Mouse (Mus musculus): ENCODE data around the gene Elmod3. TPM values are rescaled to one million over a fixed set of nuclear protein-coding genes. Genes with fewer than 3 reads are reported as not detected.

The Elmod3 gene
- polyA plus RNA-seq, 1 experiment from 2014 or later = 19.8 TPM

DNA sequence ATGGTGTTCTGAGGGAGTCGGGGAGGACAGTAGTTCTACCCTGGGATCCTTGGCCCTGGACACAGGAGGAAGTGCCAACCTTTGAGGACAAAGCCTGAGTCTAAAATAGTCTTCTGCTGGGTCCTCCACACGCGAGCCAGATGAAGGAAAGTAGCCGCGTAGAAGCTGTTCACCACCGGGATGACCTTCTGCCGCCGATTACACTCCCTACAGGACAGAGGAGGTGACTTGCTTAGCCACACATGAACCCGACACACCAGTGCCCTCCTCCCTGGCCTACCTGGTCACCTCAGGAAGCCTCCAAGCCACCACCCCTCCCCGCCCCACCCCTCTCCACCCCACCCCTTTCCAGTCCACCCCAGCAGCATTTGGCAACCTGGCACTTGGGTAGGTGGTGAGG, 29.5 kb downstream of the Elmod3 start:
- H3K27ac ChIP-seq (replicated peaks; ENCODE audit: low read depth, low read length) = no peak overlapping the region
- WGBS = 95% methylated on average over 10 of the region's 10 CpGs
- H3K36me3 ChIP-seq (ENCODE audit: control insufficient read depth, insufficient read depth, low read length) = 0 out of 2 replicates have a peak, but pooled peaks cover 5% of the 10 kb centered on the region
- H3K4me2 ChIP-seq (ENCODE audit: low read length) = no peak overlapping the region
- no peak overlapping the region for H3K9ac ChIP-seq (replicated peaks; ENCODE audit: low read length)
- no peak overlapping the region for H3K4me3 ChIP-seq (replicated peaks; ENCODE audit: low read depth, low read length)
- ATAC-seq (ENCODE audit: low FRiP score, low TSS enrichment) (no peak), DNase-seq (no peak)
- no peaks in the 10 kb centered on the region for H3K27me3 ChIP-seq (ENCODE audit: control insufficient read depth, insufficient read depth, low read length)
- H3K4me1 ChIP-seq (ENCODE audit: control insufficient read depth, insufficient read depth, low read length) = no peaks in the 10 kb centered on the region
- H3K9me3 ChIP-seq (ENCODE audit: control insufficient read depth, low read length) = no peaks in the 10 kb centered on the region

DNA sequence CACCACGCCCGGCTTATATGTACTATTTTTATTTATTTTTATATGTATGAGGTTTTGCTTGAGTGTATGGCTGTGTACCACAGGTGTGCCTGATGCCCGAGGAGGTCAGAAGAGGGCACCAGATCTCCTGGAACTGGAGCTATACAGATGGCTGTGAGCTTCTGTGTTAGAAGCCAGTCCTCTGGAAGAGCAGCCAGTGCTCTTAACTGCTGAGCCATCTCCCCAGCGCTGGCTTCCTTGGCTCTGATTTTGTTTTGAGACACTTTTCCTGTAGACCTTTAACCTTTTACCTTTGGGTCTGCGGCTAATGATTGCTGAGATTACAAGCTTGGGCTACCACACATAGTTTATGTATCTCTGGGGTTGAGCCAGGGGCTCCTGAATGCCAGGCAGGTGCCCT, 30.7 kb downstream of the Elmod3 start:
- no peak overlapping the region for H3K9ac ChIP-seq (replicated peaks; ENCODE audit: low read length)
- ATAC-seq (ENCODE audit: low FRiP score, low TSS enrichment) (no peak), DNase-seq (no peak)
- 87% methylated on average over 5 of the region's 5 CpGs for WGBS
- H3K4me1 ChIP-seq (ENCODE audit: control insufficient read depth, insufficient read depth, low read length) = no peaks in the 10 kb centered on the region
- 0 out of 2 replicates have a peak, but pooled peaks cover 5% of the 10 kb centered on the region for H3K36me3 ChIP-seq (ENCODE audit: control insufficient read depth, insufficient read depth, low read length)
- H3K27ac ChIP-seq (replicated peaks; ENCODE audit: low read depth, low read length) = no peak overlapping the region
- no peaks in the 10 kb centered on the region for H3K9me3 ChIP-seq (ENCODE audit: control insufficient read depth, low read length)
- no peak overlapping the region for H3K4me2 ChIP-seq (ENCODE audit: low read length)
- no peak overlapping the region for H3K4me3 ChIP-seq (replicated peaks; ENCODE audit: low read depth, low read length)
- H3K27me3 ChIP-seq (ENCODE audit: control insufficient read depth, insufficient read depth, low read length) = no peaks in the 10 kb centered on the region

DNA sequence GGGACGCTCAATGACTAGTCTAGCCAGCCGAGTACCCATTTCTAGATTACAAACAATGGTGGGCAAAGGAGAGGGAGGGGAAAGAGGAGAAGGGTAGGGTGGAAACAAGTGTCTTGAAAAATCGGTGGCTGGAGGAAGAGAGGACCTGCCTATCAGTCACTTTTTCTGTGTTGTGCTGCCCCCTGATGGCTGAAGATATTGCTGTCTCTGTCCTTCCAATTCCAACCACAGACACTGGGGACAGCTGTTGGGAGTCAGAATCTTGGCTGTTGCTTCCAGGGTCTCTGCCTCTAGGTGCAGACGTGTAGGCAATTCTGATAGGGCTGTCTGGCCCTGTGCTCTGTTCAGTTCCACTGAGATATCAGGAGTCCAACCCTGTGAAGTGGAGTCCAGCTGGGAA, 32.2 kb downstream of the Elmod3 start:
- Histone ChIP-seq H3K4me2 (ENCODE audit: low read length) (0 out of 2 replicates have a peak overlapping the region, but pooled peaks have one; percentile 18), H3K27me3 (ENCODE audit: control insufficient read depth, insufficient read depth, low read length) (no peaks in the 10 kb centered on the region), H3K27ac (replicated peaks; ENCODE audit: low read depth, low read length) (no peak overlapping the region; the same call in 1 of the 2 replicates), H3K4me3 (replicated peaks; ENCODE audit: low read depth, low read length) (no peak overlapping the region), H3K4me1 (ENCODE audit: control insufficient read depth, insufficient read depth, low read length) (no peaks in the 10 kb centered on the region), H3K9ac (replicated peaks; ENCODE audit: low read length) (peak overlapping the region; percentile 13; the same call in 1 of the 2 replicates), H3K36me3 (ENCODE audit: control insufficient read depth, insufficient read depth, low read length) (0 out of 2 replicates have a peak, but pooled peaks cover 5% of the 10 kb centered on the region), H3K9me3 (ENCODE audit: control insufficient read depth, low read length) (no peaks in the 10 kb centered on the region)
- DNase-seq (peak; percentile 92), ATAC-seq (ENCODE audit: low FRiP score, low TSS enrichment) (peak; percentile 83)
- 1% methylated on average over 4 of the region's 4 CpGs for WGBS

DNA sequence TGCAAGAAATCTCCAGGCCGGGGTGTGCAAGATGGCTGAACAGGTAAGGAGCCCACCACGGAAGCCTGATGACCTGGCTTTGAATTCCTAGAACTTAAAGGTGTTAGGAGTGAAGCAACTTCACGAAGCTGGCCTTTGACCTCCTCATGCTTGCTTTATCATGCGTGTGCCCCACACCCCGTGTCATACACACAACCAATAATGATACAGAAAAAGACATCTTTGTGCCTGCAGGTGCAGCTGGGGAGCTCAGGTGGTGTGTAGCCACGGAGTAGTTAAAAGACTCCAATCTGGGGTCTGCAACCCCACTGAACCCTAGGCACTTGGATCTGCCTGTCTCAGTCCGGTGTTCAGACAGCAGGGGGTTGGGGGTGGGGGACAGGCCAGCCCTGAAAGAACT, 32.7 kb downstream of the Elmod3 start:
- ATAC-seq (ENCODE audit: low FRiP score, low TSS enrichment) (no peak), DNase-seq (no peak)
- WGBS = 71% methylated on average over 7 of the region's 7 CpGs
- Histone ChIP-seq H3K9me3 (ENCODE audit: control insufficient read depth, low read length) (no peaks in the 10 kb centered on the region), H3K4me3 (replicated peaks; ENCODE audit: low read depth, low read length) (no peak overlapping the region), H3K27me3 (ENCODE audit: control insufficient read depth, insufficient read depth, low read length) (no peaks in the 10 kb centered on the region), H3K9ac (replicated peaks; ENCODE audit: low read length) (peak overlapping the region; percentile 13; the same call in 1 of the 2 replicates), H3K27ac (replicated peaks; ENCODE audit: low read depth, low read length) (no peak overlapping the region; the same call in 1 of the 2 replicates), H3K36me3 (ENCODE audit: control insufficient read depth, insufficient read depth, low read length) (0 out of 2 replicates have a peak, but pooled peaks cover 5% of the 10 kb centered on the region), H3K4me2 (ENCODE audit: low read length) (0 out of 2 replicates have a peak overlapping the region, but pooled peaks have one; percentile 18), H3K4me1 (ENCODE audit: control insufficient read depth, insufficient read depth, low read length) (no peaks in the 10 kb centered on the region)

DNA sequence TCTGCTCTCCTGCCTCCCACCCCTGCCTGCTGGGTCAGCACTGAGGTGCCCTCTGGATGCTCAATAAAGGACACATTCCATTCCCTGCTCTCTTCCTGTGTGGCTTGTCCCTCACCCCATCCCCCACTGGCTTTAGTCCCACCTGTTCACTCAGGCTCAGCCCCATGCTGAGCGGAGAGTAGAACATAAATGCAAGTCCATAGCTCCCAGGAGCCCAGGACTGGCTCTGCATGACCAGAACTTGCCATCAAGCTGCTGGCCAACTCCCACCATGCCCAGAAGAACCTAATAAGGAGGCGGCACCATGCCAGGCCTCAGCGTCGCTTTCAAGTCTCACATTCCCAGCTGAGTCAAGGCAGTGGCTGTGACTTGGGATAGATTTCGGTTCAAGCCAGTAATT, 35.3 kb downstream of the Elmod3 start:
- Histone ChIP-seq H3K4me2 (ENCODE audit: low read length) (no peak overlapping the region), H3K9me3 (ENCODE audit: control insufficient read depth, low read length) (no peaks in the 10 kb centered on the region), H3K4me3 (replicated peaks; ENCODE audit: low read depth, low read length) (no peak overlapping the region), H3K27me3 (ENCODE audit: control insufficient read depth, insufficient read depth, low read length) (no peaks in the 10 kb centered on the region), H3K4me1 (ENCODE audit: control insufficient read depth, insufficient read depth, low read length) (no peaks in the 10 kb centered on the region), H3K27ac (replicated peaks; ENCODE audit: low read depth, low read length) (no peak overlapping the region), H3K36me3 (ENCODE audit: control insufficient read depth, insufficient read depth, low read length) (0 out of 2 replicates have a peak, but pooled peaks cover under 1% of the 10 kb centered on the region), H3K9ac (replicated peaks; ENCODE audit: low read length) (no peak overlapping the region)
- 70% methylated on average over 5 of the region's 5 CpGs for WGBS
- no peak for DNase-seq
- ATAC-seq (ENCODE audit: low FRiP score, low TSS enrichment) = no peak

DNA sequence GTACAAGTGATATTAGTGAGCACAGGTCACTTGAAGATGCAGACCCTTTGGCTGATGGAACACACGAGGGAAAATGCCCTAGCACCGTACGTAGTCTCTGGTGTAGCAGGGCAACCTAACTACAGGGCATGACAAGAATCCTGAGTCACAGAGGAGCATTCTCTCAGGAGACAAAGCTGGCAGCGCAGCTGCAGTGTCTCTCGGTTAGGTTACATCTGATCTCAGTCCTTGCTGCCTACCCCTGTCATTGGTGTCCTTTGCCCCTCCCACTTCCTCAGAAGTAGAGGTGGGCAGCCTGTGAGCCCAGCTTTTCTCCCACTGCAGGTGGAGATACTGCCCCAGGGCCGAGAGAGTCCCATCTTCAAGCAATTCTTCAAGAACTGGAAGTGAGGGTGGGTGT, 35.7 kb downstream of the Elmod3 start:
- DNase-seq = no peak
- no peak overlapping the region for H3K4me2 ChIP-seq (ENCODE audit: low read length)
- no peaks in the 10 kb centered on the region for H3K9me3 ChIP-seq (ENCODE audit: control insufficient read depth, low read length)
- H3K36me3 ChIP-seq (ENCODE audit: control insufficient read depth, insufficient read depth, low read length) = no peaks in the 10 kb centered on the region
- WGBS = 49% methylated on average over 6 of the region's 6 CpGs
- ATAC-seq (ENCODE audit: low FRiP score, low TSS enrichment) = no peak
- H3K27me3 ChIP-seq (ENCODE audit: control insufficient read depth, insufficient read depth, low read length) = no peaks in the 10 kb centered on the region
- no peak overlapping the region for H3K4me3 ChIP-seq (replicated peaks; ENCODE audit: low read depth, low read length)
- no peak overlapping the region for H3K9ac ChIP-seq (replicated peaks; ENCODE audit: low read length)
- H3K4me1 ChIP-seq (ENCODE audit: control insufficient read depth, insufficient read depth, low read length) = no peaks in the 10 kb centered on the region
- no peak overlapping the region for H3K27ac ChIP-seq (replicated peaks; ENCODE audit: low read depth, low read length)

DNA sequence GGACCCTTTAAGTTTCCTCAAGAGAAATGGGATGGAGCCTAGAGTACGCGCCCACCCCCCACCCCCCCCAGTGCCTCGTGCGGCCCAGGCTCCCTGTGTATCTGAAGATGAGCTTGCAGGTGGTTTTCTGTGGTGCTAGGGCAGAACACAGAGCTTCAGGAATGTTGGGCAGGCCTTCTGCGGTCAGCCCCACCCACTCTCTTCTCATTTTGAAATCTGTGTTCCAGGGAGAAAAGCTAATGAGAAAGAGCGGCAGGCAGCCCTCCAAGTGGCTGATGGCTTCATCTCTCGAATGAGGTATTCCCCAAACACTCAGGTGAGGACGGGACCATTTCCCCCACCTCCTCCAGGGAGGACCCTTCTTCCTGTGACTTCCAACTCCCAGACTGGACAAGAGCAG, 37.4 kb downstream of the Elmod3 start:
- no peak overlapping the region for H3K9ac ChIP-seq (replicated peaks; ENCODE audit: low read length)
- H3K27ac ChIP-seq (replicated peaks; ENCODE audit: low read depth, low read length) = no peak overlapping the region
- H3K36me3 ChIP-seq (ENCODE audit: control insufficient read depth, insufficient read depth, low read length) = no peaks in the 10 kb centered on the region
- no peaks in the 10 kb centered on the region for H3K4me1 ChIP-seq (ENCODE audit: control insufficient read depth, insufficient read depth, low read length)
- ATAC-seq (ENCODE audit: low FRiP score, low TSS enrichment) = no peak
- no peaks in the 10 kb centered on the region for H3K9me3 ChIP-seq (ENCODE audit: control insufficient read depth, low read length)
- H3K4me2 ChIP-seq (ENCODE audit: low read length) = no peak overlapping the region
- no peak overlapping the region for H3K4me3 ChIP-seq (replicated peaks; ENCODE audit: low read depth, low read length)
- H3K27me3 ChIP-seq (ENCODE audit: control insufficient read depth, insufficient read depth, low read length) = no peaks in the 10 kb centered on the region
- 67% methylated on average over 8 of the region's 8 CpGs for WGBS
- DNase-seq = no peak

DNA sequence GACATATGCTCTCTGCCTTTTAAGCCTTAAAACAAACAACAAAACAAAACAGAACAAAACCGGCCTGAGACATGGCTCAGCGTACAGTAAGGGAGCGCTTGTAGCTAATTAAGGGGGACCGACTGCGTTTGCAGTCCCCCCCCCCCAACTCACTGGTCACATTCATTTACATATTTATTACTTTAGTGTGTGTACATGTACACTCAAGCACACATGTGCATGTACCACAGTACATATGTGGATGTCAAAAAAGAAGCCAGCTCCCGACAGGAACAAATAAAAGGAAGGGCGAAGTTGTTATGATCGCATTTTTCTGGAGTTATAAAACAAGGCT, 45.2 kb downstream of the Elmod3 start:
- Histone ChIP-seq H3K27me3 (ENCODE audit: control insufficient read depth, insufficient read depth, low read length) (no peaks in the 10 kb centered on the region), H3K36me3 (ENCODE audit: control insufficient read depth, insufficient read depth, low read length) (no peaks in the 10 kb centered on the region), H3K9me3 (ENCODE audit: control insufficient read depth, low read length) (no peaks in the 10 kb centered on the region), H3K27ac (replicated peaks; ENCODE audit: low read depth, low read length) (0 out of 2 replicates have a peak overlapping the region, but pooled peaks have one; percentile 64), H3K4me1 (ENCODE audit: control insufficient read depth, insufficient read depth, low read length) (peaks cover 14% of the 10 kb centered on the region; the same call in 1 of the 2 replicates), H3K4me2 (ENCODE audit: low read length) (peak overlapping the region; percentile 75), H3K9ac (replicated peaks; ENCODE audit: low read length) (peak overlapping the region; percentile 55), H3K4me3 (replicated peaks; ENCODE audit: low read depth, low read length) (peak overlapping the region; percentile 38)
- DNase-seq (no peak), ATAC-seq (ENCODE audit: low FRiP score, low TSS enrichment) (no peak; the same call in 1 of the 2 replicates)
- 18% methylated on average over 8 of the region's 8 CpGs for WGBS
